Comparison of ENCODE assay signal across 14 mouse cellular contexts in genomic region chr11:97123282-97123890, GRCm38 (mm10). TPM values are rescaled to one million over a fixed set of nuclear protein-coding genes. Genes with fewer than 3 reads are reported as not detected.
DNase-seq lines count a peak whose midpoint lies in the region; ATAC-seq and TF ChIP-seq lines count a peak whose summit lies in the region.
"Had no signal": no experiment of that assay in that cellular context is flagged by ENCODE, and none has a peak within 500 bp of the region (broad histone marks: within the 10 kb centered on the region; RNA-seq: fewer than 3 reads in every experiment).

No protein-coding gene starts in this region.

- H3K4me1 ChIP-seq in forebrain, embryonic 10.5 days: peaks cover 74% of the 10 kb centered on the region
- H3K4me1 ChIP-seq in forebrain, embryonic 14.5 days (ENCODE audit: control insufficient read depth, insufficient read depth, low read length): peaks cover 3% of the 10 kb centered on the region; the same call in 1 of the 2 replicates
- H3K4me1 ChIP-seq in liver, adult 2 months (ENCODE audit: control insufficient read depth, insufficient read depth, low read length): no peaks in the 10 kb centered on the region

- 0 out of 2 replicates have a peak overlapping the region, but pooled peaks have one; percentile 63 for H3K27ac ChIP-seq in forebrain, embryonic 10.5 days
- H3K27ac ChIP-seq in forebrain, embryonic 14.5 days (ENCODE audit: low read depth, low read length): no peak overlapping the region
- H3K27ac ChIP-seq in liver, adult 2 months (replicated peaks; ENCODE audit: insufficient read depth, low read depth, low read length): no peak overlapping the region
- H3K27ac ChIP-seq: embryonic facial prominence, embryonic 12.5 days had no signal

- no peak for ATAC-seq in forebrain, embryonic 14.5 days
- peak; percentile 14 for ATAC-seq in activated CD4-positive, CD25-positive, alpha-beta regulatory T cell, adult 4 months

- no peaks in the 10 kb centered on the region for H3K9me3 ChIP-seq in forebrain, embryonic 10.5 days
- no peaks in the 10 kb centered on the region for H3K9me3 ChIP-seq in forebrain, embryonic 14.5 days (replicated peaks; ENCODE audit: control insufficient read depth, low read length)
- H3K9me3 ChIP-seq: embryonic facial prominence, embryonic 12.5 days; megakaryocyte, embryonic 14.5 days had no signal

- no peak overlapping the region for H3K4me2 ChIP-seq in forebrain, embryonic 14.5 days (ENCODE audit: low read length)
- H3K4me2 ChIP-seq: embryonic facial prominence, embryonic 12.5 days had no signal

- H3K27me3 ChIP-seq in forebrain, embryonic 10.5 days (ENCODE audit: poor library complexity, severe bottlenecking): peaks cover 73% of the 10 kb centered on the region
- H3K27me3 ChIP-seq in forebrain, embryonic 14.5 days (replicated peaks; ENCODE audit: control insufficient read depth, insufficient read depth, low read length): 0 out of 2 replicates have a peak, but pooled peaks cover 4% of the 10 kb centered on the region
- no peaks in the 10 kb centered on the region for H3K27me3 ChIP-seq in liver, adult 2 months (ENCODE audit: control insufficient read depth, insufficient read depth, low read length)

- no peaks in the 10 kb centered on the region for H3K36me3 ChIP-seq in forebrain, embryonic 10.5 days (replicated peaks)
- no peaks in the 10 kb centered on the region for H3K36me3 ChIP-seq in forebrain, embryonic 14.5 days (ENCODE audit: control insufficient read depth, insufficient read depth, low read length)
- no peaks in the 10 kb centered on the region for H3K36me3 ChIP-seq in liver, adult 2 months (ENCODE audit: control insufficient read depth, insufficient read depth, low read length)
- H3K36me3 ChIP-seq: embryonic facial prominence, embryonic 12.5 days had no signal

- 0 out of 2 replicates have a peak, but pooled peaks have one; percentile 24 for TF ChIP-seq CTCF in liver, adult 2 months (IDR thresholded peaks at IDR 0.05; ENCODE audit: low read depth, low read length)

- no peak overlapping the region for H3K9ac ChIP-seq in forebrain, embryonic 14.5 days (ENCODE audit: low read length)
- H3K9ac ChIP-seq in liver, adult 2 months (ENCODE audit: low read depth, low read length): no peak overlapping the region
- H3K9ac ChIP-seq: embryonic facial prominence, embryonic 12.5 days had no signal

- TF ChIP-seq POLR2A in liver, adult 2 months (IDR thresholded peaks at IDR 0.05; ENCODE audit: extremely low read depth, insufficient read depth, low read length): no peak

- 24% methylated on average over 11 of the region's 11 CpGs for WGBS in forebrain, embryonic 10.5 days
- WGBS in forebrain, embryonic 14.5 days: 23% methylated on average over 11 of the region's 11 CpGs
- 35% methylated on average over 11 of the region's 11 CpGs for WGBS in liver, adult 2 months

- H3K79me2 ChIP-seq in liver, adult 2 months (ENCODE audit: control insufficient read depth, insufficient read depth, low read length): no peaks in the 10 kb centered on the region

- no peak for DNase-seq in forebrain, embryonic 10.5 days (ENCODE audit: extremely low spot score, low spot score)
- no peak for DNase-seq in forebrain, embryonic 14.5 days (ENCODE audit: low spot score)
- DNase-seq in liver, adult 2 months (ENCODE audit: extremely low read depth, low read depth, low spot score): no peak
- no peak for DNase-seq in liver
- DNase-seq in natural killer cell, adult 2 months (ENCODE audit: low spot score in 2 of 2): peak; percentile 61 to 82
- no peak for DNase-seq in urinary bladder, adult 2 months (ENCODE audit: low spot score)
- DNase-seq in frontal cortex, adult 2 months (ENCODE audit: extremely low spot score in 1 of 2, low spot score in 1 of 2): no peak
- DNase-seq: gastrocnemius, postnatal 36 days; kidney, adult 11 months; thymus, postnatal 25 days had no signal

- H3K4me3 ChIP-seq in forebrain, embryonic 10.5 days: peak overlapping the region; percentile 8; the same call in 1 of the 2 replicates
- no peak overlapping the region for H3K4me3 ChIP-seq in forebrain, embryonic 14.5 days (ENCODE audit: low read depth, low read length)
- no peak overlapping the region for H3K4me3 ChIP-seq in liver, adult 2 months (ENCODE audit: insufficient read depth, low read depth, low read length)
- H3K4me3 ChIP-seq: embryonic facial prominence, embryonic 12.5 days; megakaryocyte, embryonic 14.5 days had no signal

RNA-seq across cellular contexts. Expression of gene Tbx21, which starts 8.3 kb away (rescaled TPM):
- 0.23 and 0.37 TPM in 2 replicates for polyA plus RNA-seq in forebrain, embryonic 10.5 days (2016; fragmentation: Nextera tagmentation; extraction: Ambion mirVana)
- polyA plus RNA-seq in forebrain, embryonic 14.5 days (2014; fragmentation: Nextera tagmentation; extraction: Ambion mirVana): 0.11 and 0.13 TPM in 2 replicates
- 0.09 and 0.13 TPM in 2 replicates for total RNA-seq in liver, adult 2 months (2014; rRNA removed)
- 0.22 and 0.38 TPM in 2 replicates for polyA plus RNA-seq in liver, adult 2 months (2012; rRNA removed)
- polyA plus RNA-seq in activated CD4-positive, CD25-positive, alpha-beta regulatory T cell, adult 4 months (2017; shearing (Covaris generic)): 1 to 10 TPM; 4.5 to 5.6 TPM
- 1.1 and 1.4 TPM in 2 replicates for polyA plus RNA-seq in urinary bladder, adult 2 months (2012; rRNA removed)
- 9.7 and 10.1 TPM in 2 replicates for polyA plus RNA-seq in frontal cortex, adult 2 months (2012; rRNA removed)
- polyA plus RNA-seq: C2C12 had no signal

RNA-seq across cellular contexts. Expression of gene Tbkbp1, which starts 27.9 kb away (rescaled TPM):
- polyA plus RNA-seq in forebrain, embryonic 10.5 days (2016; fragmentation: Nextera tagmentation; extraction: Ambion mirVana): 3.9 and 4.0 TPM in 2 replicates
- 4.8 and 5.4 TPM in 2 replicates for polyA plus RNA-seq in forebrain, embryonic 14.5 days (2014; fragmentation: Nextera tagmentation; extraction: Ambion mirVana)
- total RNA-seq in liver, adult 2 months (2014; rRNA removed): 1.0 and 1.9 TPM in 2 replicates
- 6.1 and 6.4 TPM in 2 replicates for polyA plus RNA-seq in liver, adult 2 months (2012; rRNA removed)
- polyA plus RNA-seq in activated CD4-positive, CD25-positive, alpha-beta regulatory T cell, adult 4 months (2017; shearing (Covaris generic)): under 1 TPM in 1 of 2 experiments, not detected in 1; 0.37 TPM
- polyA plus RNA-seq in urinary bladder, adult 2 months (2012; rRNA removed): 21.3 and 31.5 TPM in 2 replicates
- 51.1 and 62.2 TPM in 2 replicates for polyA plus RNA-seq in frontal cortex, adult 2 months (2012; rRNA removed)

Comparison
In these comparisons a context has a peak if more than half of its experiments do, and no peak if none do; other contexts are left out.
1. DNase-seq: peak in natural killer cell, adult 2 months (2 of 2); none in forebrain, embryonic 10.5 days (single experiment), forebrain, embryonic 14.5 days (single experiment), liver, adult 2 months (single experiment), liver (single experiment), urinary bladder, adult 2 months (single experiment) and frontal cortex, adult 2 months (0 of 2).